Mouse (Mus musculus): ENCODE results near the gene Lhfp.

- TF ChIP-seq CTCF (IDR thresholded peaks at IDR 0.05; ENCODE audit: low read depth) (no peak), EP300 (optimal IDR thresholded peaks at IDR 0.05) (no peak)
Observed at GRCm38 (mm10) chr3:53173310-53174063, 132.2 kb downstream of the Lhfp start.
